Comparison of ENCODE assay signal across 31 mouse cellular contexts in the genomic region with DNA sequence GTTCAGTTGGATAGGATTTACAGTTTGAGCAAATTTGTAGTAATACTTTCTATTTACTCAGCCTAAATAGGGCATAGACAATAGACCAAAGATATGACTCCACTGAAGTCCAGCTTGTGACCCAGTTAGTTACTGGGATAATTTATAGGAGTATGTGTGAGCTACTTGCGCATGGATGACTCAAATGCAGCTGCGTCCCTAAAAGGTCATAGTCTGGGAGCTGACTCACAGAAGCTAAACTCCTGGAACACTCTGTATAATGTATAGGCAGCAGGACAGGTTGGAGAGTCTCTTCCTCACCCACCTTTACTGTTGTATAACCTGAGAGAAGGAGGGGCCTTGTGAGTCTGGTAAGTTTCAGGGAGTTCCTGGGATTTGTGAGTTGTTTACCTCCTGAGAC. TPM values are rescaled to one million over a fixed set of nuclear protein-coding genes. Genes with fewer than 3 reads are reported as not detected.
A peak's percentile ranks its signal among the peaks of the same experiment; 100 is the strongest.
DNase-seq lines count a peak whose midpoint lies in the region; ATAC-seq and TF ChIP-seq lines count a peak whose summit lies in the region.
"Had no signal": no experiment of that assay in that cellular context is flagged by ENCODE, and none has a peak within 500 bp of the region (broad histone marks: within the 10 kb centered on the region; RNA-seq: fewer than 3 reads in every experiment).

No protein-coding gene starts in this region.

- 72% methylated on average over 2 of the region's 2 CpGs for WGBS in intestine, postnatal 0 days
- WGBS in intestine, embryonic 16.5 days = 93% methylated on average over 2 of the region's 2 CpGs
- WGBS in stomach, postnatal 0 days = 66% methylated on average over 2 of the region's 2 CpGs

- H3K4me3 ChIP-seq in intestine, postnatal 0 days (ENCODE audit: low read depth, low read length) = no peak overlapping the region
- no peak overlapping the region for H3K4me3 ChIP-seq in intestine, embryonic 16.5 days (ENCODE audit: low read length)
- no peak overlapping the region for H3K4me3 ChIP-seq in stomach, postnatal 0 days (ENCODE audit: low read depth, low read length)
- H3K4me3 ChIP-seq: embryonic facial prominence, embryonic 10.5 days; embryonic facial prominence, embryonic 13.5 days; forebrain, embryonic 10.5 days; forebrain, embryonic 13.5 days; heart, adult 2 months; heart, embryonic 10.5 days; heart, embryonic 13.5 days had no signal

- no peaks in the 10 kb centered on the region for H3K9me3 ChIP-seq in intestine, postnatal 0 days (ENCODE audit: control insufficient read depth)
- no peaks in the 10 kb centered on the region for H3K9me3 ChIP-seq in intestine, embryonic 16.5 days (ENCODE audit: control insufficient read depth, low read length)
- H3K9me3 ChIP-seq in stomach, postnatal 0 days (ENCODE audit: control insufficient read depth, low read length) = no peaks in the 10 kb centered on the region
- H3K9me3 ChIP-seq: embryonic facial prominence, embryonic 10.5 days; embryonic facial prominence, embryonic 13.5 days; forebrain, embryonic 13.5 days; G1E; heart, embryonic 10.5 days; heart, embryonic 13.5 days had no signal

- peak; percentile 31; the same call in 1 of the 2 replicates for ATAC-seq in intestine, postnatal 0 days
- ATAC-seq in intestine, embryonic 16.5 days = no peak
- ATAC-seq in stomach, postnatal 0 days (ENCODE audit: low FRiP score, low TSS enrichment) = peak; percentile 73
- ATAC-seq: forebrain, embryonic 13.5 days; forebrain, embryonic 16.5 days; hindbrain, postnatal 0 days; inflammation-experienced regulatory T-cells, adult 6 months had no signal

- TF ChIP-seq EP300 in stomach, postnatal 0 days (optimal IDR thresholded peaks at IDR 0.05) = no peak

- H3K27ac ChIP-seq in intestine, postnatal 0 days (ENCODE audit: low read depth, low read length) = no peak overlapping the region
- H3K27ac ChIP-seq in intestine, embryonic 16.5 days (ENCODE audit: low read length) = no peak overlapping the region
- no peak overlapping the region for H3K27ac ChIP-seq in stomach, postnatal 0 days (replicated peaks)
- H3K27ac ChIP-seq: embryonic facial prominence, embryonic 10.5 days; embryonic facial prominence, embryonic 13.5 days; forebrain, embryonic 10.5 days; forebrain, embryonic 13.5 days; heart, adult 2 months; heart, embryonic 10.5 days; heart, embryonic 13.5 days; hindbrain, embryonic 14.5 days; hindbrain, postnatal 0 days had no signal

- no peak overlapping the region for H3K4me2 ChIP-seq in intestine, postnatal 0 days (replicated peaks; ENCODE audit: low read depth)
- no peak overlapping the region for H3K4me2 ChIP-seq in intestine, embryonic 16.5 days (ENCODE audit: low read depth, low read length)
- no peak overlapping the region for H3K4me2 ChIP-seq in stomach, postnatal 0 days (replicated peaks; ENCODE audit: low read depth)
- H3K4me2 ChIP-seq: embryonic facial prominence, embryonic 13.5 days; forebrain, embryonic 13.5 days; heart, embryonic 13.5 days; hindbrain, embryonic 14.5 days had no signal

- no peaks in the 10 kb centered on the region for H3K36me3 ChIP-seq in intestine, postnatal 0 days (ENCODE audit: control insufficient read depth, insufficient read depth)
- H3K36me3 ChIP-seq in intestine, embryonic 16.5 days (ENCODE audit: control insufficient read depth, insufficient read depth, low read length) = no peaks in the 10 kb centered on the region
- no peaks in the 10 kb centered on the region for H3K36me3 ChIP-seq in stomach, postnatal 0 days (ENCODE audit: control insufficient read depth, insufficient read depth, low read length)
- H3K36me3 ChIP-seq: embryonic facial prominence, embryonic 13.5 days; heart, embryonic 10.5 days; heart, embryonic 13.5 days had no signal

- TF ChIP-seq CTCF in intestine, postnatal 0 days (IDR thresholded peaks at IDR 0.05; ENCODE audit: low read depth) = no peak
- no peak for TF ChIP-seq CTCF in stomach, postnatal 0 days (IDR thresholded peaks at IDR 0.05; ENCODE audit: low read depth)

- H3K4me1 ChIP-seq in intestine, postnatal 0 days (replicated peaks; ENCODE audit: control insufficient read depth, insufficient read depth, low read length) = peaks cover 15% of the 10 kb centered on the region; the same call in 1 of the 2 replicates
- peaks cover 49% of the 10 kb centered on the region for H3K4me1 ChIP-seq in intestine, embryonic 16.5 days (ENCODE audit: control insufficient read depth, insufficient read depth, low read length)
- H3K4me1 ChIP-seq in stomach, postnatal 0 days (replicated peaks; ENCODE audit: control insufficient read depth, insufficient read depth) = peaks cover 8% of the 10 kb centered on the region; the same call in 1 of the 2 replicates

- peak; percentile 55 for DNase-seq in adrenal gland, adult 2 months
- no peak for DNase-seq in adrenal gland, postnatal 25 days
- peak; percentile 58 for DNase-seq in brain, adult 2 months (ENCODE audit: low read depth, low spot score)
- no peak for DNase-seq in stomach, postnatal 0 days (ENCODE audit: low spot score)
- no peak for DNase-seq in thymus, adult 18-20 months
- DNase-seq: B cell, adult 2 months; cerebellum, adult 11 months; cerebellum, adult 2 months; cerebellum, postnatal 10 days; cerebellum, postnatal 36 days; embryo, embryonic 11 days; gastrocnemius, postnatal 10 days; gastrocnemius, postnatal 36 days; heart, adult 2 months; heart, postnatal 14 days; heart, postnatal 4 days; kidney, adult 11 months had no signal

- no peak overlapping the region for H3K9ac ChIP-seq in intestine, postnatal 0 days (ENCODE audit: low read depth, low read length)
- H3K9ac ChIP-seq in intestine, embryonic 16.5 days (ENCODE audit: low read depth, low read length) = no peak overlapping the region
- no peak overlapping the region for H3K9ac ChIP-seq in stomach, postnatal 0 days (ENCODE audit: low read length)
- H3K9ac ChIP-seq: embryonic facial prominence, embryonic 13.5 days; forebrain, embryonic 13.5 days; heart, embryonic 13.5 days; hindbrain, embryonic 14.5 days had no signal

- H3K27me3 ChIP-seq in intestine, postnatal 0 days (replicated peaks; ENCODE audit: control insufficient read depth, insufficient read depth, low read length) = no peaks in the 10 kb centered on the region
- H3K27me3 ChIP-seq in intestine, embryonic 16.5 days (replicated peaks; ENCODE audit: control insufficient read depth, insufficient read depth, low read length) = no peaks in the 10 kb centered on the region
- no peaks in the 10 kb centered on the region for H3K27me3 ChIP-seq in stomach, postnatal 0 days (ENCODE audit: control insufficient read depth, insufficient read depth, low read length)
- H3K27me3 ChIP-seq: CH12.LX; embryonic facial prominence, embryonic 13.5 days; forebrain, embryonic 13.5 days; heart, embryonic 13.5 days had no signal

RNA-seq across cellular contexts. Expression of gene Ccdc6, which starts 26.5 kb away (rescaled TPM):
- total RNA-seq in adrenal gland, adult 2 months (2021) = 10 to 100 TPM; 42.0 to 94.0 TPM
- 19.7 and 22.0 TPM in 2 replicates for polyA plus RNA-seq in adrenal gland, adult 2 months (2012; rRNA removed)
- total RNA-seq in adrenal gland, postnatal 25 days (2021) = 50.0 and 67.8 TPM in 2 replicates
- polyA plus RNA-seq in intestine, postnatal 0 days (2015; fragmentation: Nextera tagmentation; extraction: Ambion mirVana) = 8.7 and 10.0 TPM in 2 replicates
- polyA plus RNA-seq in intestine, embryonic 16.5 days (2015; fragmentation: Nextera tagmentation; extraction: Ambion mirVana) = 11.7 and 13.0 TPM in 2 replicates
- polyA plus RNA-seq in stomach, postnatal 0 days (2015; fragmentation: Nextera tagmentation; extraction: Ambion mirVana) = 9.4 and 10.0 TPM in 2 replicates

Comparison
In these comparisons a context has a peak if more than half of its experiments do, and no peak if none do; other contexts are left out.
1. DNase-seq: peak in adrenal gland, adult 2 months (single experiment) and brain, adult 2 months (single experiment); none in adrenal gland, postnatal 25 days (single experiment), stomach, postnatal 0 days (single experiment) and thymus, adult 18-20 months (0 of 2).